Mouse (Mus musculus): ENCODE data around the gene Olfr1154.

Olfr1154 gene

GRCm38 (mm10) chr2:87905066-87905465 lies at the start of gene Olfr1154:
TSS of gene Olfr1154 (minus strand) at chr2:87905166.
- no peak for DNase-seq (ENCODE audit: low read depth, low spot score)

- no peak for DNase-seq (ENCODE audit: low read depth, low spot score)
Observed at GRCm38 (mm10) chr2:87953000-87953399, 48.0 kb upstream of the Olfr1154 start, which contains the start of gene Olfr1156. TSS of gene Olfr1156 (minus strand) at chr2:87953100.

- DNase-seq (ENCODE audit: low read depth, low spot score) = no peak
Observed at GRCm38 (mm10) chr2:87945037-87945436, 40.1 kb upstream of the Olfr1154 start, which contains the start of gene Olfr1155. TSS of gene Olfr1155 (minus strand) at chr2:87945137.

- DNase-seq (ENCODE audit: low read depth, low spot score) = no peak
Observed at GRCm38 (mm10) chr2:87894662-87895061, 10.3 kb downstream of the Olfr1154 start, which contains the start of gene Olfr1153. TSS of gene Olfr1153 (plus strand) at chr2:87894962.

- no peak for DNase-seq (ENCODE audit: low read depth, low spot score)
Observed at GRCm38 (mm10) chr2:87866192-87866591, 38.8 kb downstream of the Olfr1154 start, which contains the start of gene Olfr1152. TSS of gene Olfr1152 (plus strand) at chr2:87866492.

GRCm38 (mm10) chr2:87855562-87855961 lies 49.4 kb downstream of the Olfr1154 start, which contains the start of gene Olfr1151:
TSS of gene Olfr1151 (plus strand) at chr2:87855862.
- DNase-seq (ENCODE audit: low read depth, low spot score) = no peak
